Mouse (Mus musculus) thymus, adult 2 months (tissue): ENCODE measurements at regions not wholly inside any gene's neighbourhood (a gene's known extent, or its start where the extent isn't known, plus 50 kb on each side); places are given as distances from the start of the nearest gene placed in this dataset.

Experiments
- CTCF ChIP-seq: fragments of 200-500 bp; IDR thresholded peaks from 2 replicates; pipeline ENCODE4 v1.5.1; 2012; ENCODE audit warnings: mild to moderate bottlenecking, control low read depth, low read length, moderate library complexity, borderline replicate concordance; ENCODE audit not compliant: control insufficient read depth, poor library complexity, insufficient read depth; ENCODE audit errors: extremely low read depth
- POLR2A ChIP-seq: fragments of 200-500 bp; IDR thresholded peaks from 2 replicates; pipeline ENCODE4 v1.6.1; 2012; ENCODE audit warnings: mild to moderate bottlenecking, low read length, control low read depth, moderate library complexity; ENCODE audit not compliant: control insufficient read depth, poor library complexity, insufficient read depth; ENCODE audit errors: extremely low read depth

- TF ChIP-seq POLR2A (no peak), CTCF (no peak)
Measured at GRCm38 (mm10) chr7:116729795-116730194, 225.6 kb downstream of the Nucb2 start.
